Mouse (Mus musculus) heart, adult 11 months (tissue): ENCODE data around the gene Oxtr.

Experiments used
- DNase-seq: peaks from one replicate; pipeline ENCODE4 v3.0.0; 2022

Oxtr gene

GRCm38 (mm10) chr6:112489910-112490559 is at the start of gene Oxtr:
TSS of gene Oxtr (minus strand) at chr6:112489943.
- DNase-seq: peak; percentile 88

GRCm38 (mm10) chr6:112525434-112525833 is 35.7 kb upstream of the Oxtr start:
- DNase-seq: peak; percentile 34

DNA sequence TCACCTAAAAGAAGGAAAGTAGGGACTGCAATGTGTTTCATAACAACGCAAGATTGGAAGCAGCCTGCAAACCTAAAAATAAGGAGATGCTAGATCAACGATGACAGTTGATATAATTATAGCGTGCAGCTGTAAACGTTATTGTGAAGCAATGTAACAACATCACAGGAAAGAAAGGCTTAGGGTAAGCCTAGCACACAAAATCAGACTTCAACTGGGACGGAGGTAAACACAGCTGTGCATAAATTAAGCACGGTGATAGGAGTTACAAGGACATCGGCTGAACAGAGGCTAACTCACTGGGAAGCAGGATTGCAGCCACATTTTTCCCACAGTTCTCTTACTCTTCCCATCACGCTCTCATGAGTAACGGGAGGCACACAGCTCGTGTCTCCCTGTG is 34.7 kb upstream of the Oxtr start:
- no peak for DNase-seq

DNA sequence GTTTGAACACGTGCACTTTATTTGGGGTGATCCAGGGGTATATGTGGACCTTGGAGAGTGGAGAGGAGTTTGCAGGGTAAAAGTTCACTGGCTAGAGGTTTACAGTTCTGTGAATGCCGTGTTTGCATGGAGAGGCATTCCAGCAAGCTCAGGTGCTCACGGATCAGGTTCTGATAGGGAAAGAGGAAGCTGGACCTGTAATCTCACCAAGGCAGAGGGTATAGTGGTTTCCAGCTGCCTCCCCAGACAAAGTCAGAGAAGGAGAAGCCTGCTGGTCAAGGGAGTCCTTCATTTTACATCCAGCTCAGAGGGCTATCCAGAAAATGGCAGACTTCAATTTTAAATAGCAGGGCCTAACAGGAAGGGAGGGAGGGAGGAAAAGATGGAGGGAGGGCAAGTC is 28.2 kb upstream of the Oxtr start:
- peak; percentile 74 for DNase-seq

DNA sequence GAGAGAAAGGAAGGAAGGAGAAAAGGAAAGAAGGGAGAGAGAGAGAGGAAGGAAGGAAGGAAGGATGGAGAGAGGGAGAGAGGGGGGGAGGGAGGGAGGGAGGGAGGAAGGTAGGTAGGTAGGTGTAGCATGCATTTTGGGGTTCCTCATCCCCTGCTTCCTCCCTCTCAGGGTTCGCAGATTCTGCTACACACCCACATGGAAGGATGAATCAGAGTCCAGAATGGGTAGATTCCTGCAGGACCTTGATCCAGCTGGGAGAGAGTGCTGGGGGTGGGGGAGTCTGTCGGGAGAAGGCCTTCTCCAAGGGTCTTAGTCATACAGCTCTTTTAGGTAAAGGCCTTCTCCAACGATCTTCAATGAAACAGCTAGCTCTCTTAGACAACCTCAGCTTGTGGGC is 27.8 kb upstream of the Oxtr start:
- DNase-seq: no peak

DNA sequence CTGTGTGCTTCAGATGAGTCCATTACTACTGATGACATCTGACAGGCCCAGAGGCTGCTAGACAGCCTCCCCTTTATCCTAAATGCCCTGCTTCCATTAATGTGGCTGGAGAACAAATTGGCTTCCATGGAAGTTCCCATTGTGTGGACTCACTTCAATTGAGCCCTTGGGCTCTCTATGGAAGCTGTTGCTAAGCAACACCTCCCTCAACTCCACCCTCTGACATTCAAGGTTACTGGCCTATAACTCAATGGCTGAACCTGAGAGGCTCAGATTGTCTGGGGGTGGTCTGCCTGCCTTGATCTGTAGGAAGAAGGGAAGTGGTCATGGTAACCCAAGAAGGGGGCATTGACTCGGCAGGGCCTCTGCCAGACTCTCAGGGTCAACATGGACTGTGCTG is 26.8 kb upstream of the Oxtr start:
- DNase-seq: no peak

- peak; percentile 90 for DNase-seq
Observed at GRCm38 (mm10) chr6:112514591-112514990, 24.8 kb upstream of the Oxtr start.

DNA sequence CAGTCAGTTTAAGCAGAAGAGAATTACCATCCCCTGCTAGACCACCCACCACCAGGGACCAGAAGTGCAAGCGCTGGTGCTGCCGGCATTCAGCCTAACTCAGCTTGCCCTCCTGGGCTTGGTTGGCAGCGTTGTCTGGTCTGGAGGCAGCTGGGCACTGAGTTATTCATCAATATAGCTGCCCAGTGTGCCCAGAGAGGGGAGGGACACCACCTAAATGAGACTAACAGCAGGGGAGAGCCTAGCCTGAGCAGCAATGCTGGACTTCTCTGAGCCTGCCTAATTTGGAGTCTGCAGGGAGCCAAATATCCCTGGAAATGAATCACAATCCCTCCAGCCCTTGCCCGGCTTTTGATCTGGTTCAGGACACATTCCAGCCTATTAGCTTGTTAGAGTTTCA is 20.6 kb upstream of the Oxtr start:
- peak; percentile 74 for DNase-seq

DNA sequence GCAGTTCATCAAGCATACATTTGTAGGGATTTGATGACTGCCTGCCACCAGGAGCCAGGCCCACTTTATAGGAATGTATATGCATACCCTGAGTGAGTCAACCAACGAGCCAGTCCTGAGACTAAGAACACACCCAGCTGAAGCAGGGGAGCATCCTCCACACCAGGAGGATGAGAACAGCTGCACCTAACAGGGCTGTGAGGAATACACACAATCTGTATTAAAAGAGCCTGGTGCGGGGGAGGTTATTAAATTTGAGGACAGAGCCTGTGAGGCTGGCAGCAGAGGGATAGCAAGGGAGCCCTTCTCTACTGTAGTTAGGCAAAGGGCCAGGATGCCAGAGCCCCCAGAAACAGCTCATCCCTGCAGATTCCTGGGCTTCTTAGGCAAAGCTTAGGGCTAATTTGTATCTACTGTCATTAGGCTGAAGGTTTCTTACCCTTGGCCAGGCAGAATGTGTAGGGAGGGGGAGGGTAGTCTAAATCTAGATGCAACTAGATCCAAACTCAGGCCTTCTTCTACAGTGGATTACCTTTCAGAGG is 19.9 kb upstream of the Oxtr start:
- peak; percentile 81 for DNase-seq

DNA sequence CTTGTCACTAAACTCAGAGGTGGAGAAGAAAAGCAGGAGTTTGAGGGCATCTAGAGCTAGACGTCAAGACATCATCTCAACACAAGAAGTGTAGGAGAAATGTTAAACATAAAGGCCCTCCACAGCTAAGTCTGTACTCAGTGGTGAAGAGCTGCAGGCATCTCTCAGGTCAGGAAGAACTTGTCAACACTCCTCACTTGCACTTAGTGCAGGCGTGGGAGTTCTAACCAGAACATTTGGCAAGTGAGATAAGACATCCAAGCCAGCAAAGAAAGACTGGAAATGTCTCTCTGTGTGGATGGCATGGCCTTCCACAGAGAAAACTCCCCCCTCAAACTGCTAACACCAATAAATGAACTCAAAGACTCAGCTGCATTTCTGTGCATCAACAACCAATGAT is 17.9 kb upstream of the Oxtr start:
- DNase-seq: peak; percentile 90

- peak; percentile 76 for DNase-seq
Observed at GRCm38 (mm10) chr6:112501156-112501555, 11.4 kb upstream of the Oxtr start.

- DNase-seq: peak; percentile 61
Observed at GRCm38 (mm10) chr6:112499456-112499855, 9.7 kb upstream of the Oxtr start.

DNA sequence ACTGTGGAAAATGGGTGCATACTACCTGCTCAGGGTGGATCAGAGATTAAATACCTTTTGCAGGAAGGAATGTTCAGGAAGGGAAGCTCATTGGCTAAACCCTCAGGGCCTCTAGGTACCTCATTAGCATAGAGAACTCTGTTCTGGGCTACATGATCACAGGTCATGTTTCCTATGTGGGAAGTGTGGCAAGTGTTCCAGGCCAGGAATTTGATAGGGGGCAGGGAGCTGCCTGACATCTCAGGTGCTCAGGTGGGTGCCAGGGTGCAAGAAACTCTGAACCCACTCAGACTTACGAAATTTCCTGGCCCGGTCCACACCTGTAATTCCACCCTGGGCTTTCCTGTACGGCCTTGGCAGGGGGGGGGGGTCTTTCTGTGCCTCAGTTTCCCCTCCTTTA is 9.0 kb upstream of the Oxtr start:
- DNase-seq: peak; percentile 69

DNA sequence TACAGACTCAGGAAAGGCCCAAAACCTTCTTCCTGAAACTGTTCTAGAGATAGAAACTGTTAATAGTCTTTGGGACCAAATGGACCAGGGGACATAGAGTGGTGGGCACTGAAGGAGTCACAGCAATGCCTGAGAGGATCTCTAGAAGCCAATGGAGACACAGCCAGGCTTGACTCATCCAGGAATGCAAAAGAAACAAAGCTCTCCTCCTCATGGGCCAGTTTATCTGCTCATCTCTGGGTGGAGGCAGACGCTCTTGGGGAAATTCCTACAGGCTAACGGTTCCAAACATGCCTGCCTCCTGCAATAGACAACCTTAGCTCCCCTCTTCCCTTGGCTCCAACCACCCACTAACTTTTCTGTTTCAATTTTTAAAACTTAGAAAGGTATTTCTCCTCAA is 7.7 kb upstream of the Oxtr start:
- DNase-seq: peak; percentile 71

GRCm38 (mm10) chr6:112496291-112497060 is 6.7 kb upstream of the Oxtr start:
- DNase-seq: peak; percentile 67

- DNase-seq: peak; percentile 35
Observed at GRCm38 (mm10) chr6:112495219-112495618, 5.5 kb upstream of the Oxtr start.

DNA sequence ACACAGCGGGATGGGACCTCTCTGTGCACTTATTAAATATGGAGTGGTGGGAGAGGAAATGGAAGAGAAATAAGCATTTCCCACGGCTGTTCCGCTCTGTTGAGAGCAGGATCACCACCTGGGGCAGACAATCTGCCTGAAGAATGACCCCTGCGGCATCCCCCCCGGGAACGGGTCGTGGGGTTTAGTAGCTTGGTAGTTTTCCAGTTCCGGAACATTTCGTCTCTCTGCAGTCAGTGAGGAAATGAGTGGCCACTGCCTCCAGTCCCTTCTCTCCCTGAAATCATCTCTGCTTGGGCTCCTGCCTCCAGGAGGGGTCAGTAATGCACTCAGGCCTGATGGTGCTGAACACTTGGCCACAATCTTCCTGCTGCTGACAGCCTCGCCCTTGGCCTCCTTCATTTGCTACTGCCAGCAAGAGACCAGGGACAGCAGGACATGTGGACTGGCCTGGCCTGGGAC is 4.9 kb upstream of the Oxtr start:
- DNase-seq: peak; percentile 94

DNA sequence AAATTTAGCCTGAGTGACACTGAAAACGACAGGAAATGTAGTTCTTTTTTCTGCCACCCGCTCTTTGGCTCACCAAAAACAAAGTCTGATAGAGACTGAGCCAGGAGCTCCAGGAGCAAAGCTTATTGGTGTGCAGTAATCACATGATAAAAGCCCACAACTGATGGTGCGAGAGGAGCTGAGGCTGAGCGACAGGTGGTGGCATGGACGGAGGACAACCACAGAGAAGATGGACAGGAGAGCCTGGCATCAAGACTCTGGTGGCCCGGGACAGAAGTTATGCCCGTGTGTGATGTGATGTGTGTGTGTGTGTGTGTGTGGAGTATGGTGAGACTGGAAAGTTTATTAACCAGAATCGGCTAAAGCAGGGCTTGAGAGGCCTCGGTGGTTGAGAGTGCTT is 3.6 kb upstream of the Oxtr start:
- peak; percentile 41 for DNase-seq

DNA sequence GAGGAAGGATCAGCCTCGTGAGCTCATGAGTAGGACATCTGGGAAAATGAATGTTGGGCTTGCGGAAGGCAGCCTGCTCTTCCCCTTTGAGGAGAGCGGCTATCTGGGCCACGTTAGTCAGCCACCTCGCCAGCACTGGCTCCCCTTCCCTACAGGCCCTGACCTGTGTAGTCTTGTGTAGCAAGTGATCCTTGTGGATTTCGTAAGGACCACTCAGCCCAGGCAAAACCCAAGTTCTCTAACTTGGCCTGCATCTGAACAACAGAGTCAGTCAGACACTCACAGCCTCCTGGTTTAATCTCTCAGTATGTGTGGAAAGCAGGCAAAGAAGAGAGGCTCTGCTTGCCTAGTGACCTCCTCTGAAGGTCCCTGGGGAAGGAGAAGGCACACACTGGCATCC is 2.9 kb upstream of the Oxtr start:
- DNase-seq: peak; percentile 81

GRCm38 (mm10) chr6:112491521-112491920 is 1.8 kb upstream of the Oxtr start:
- peak; percentile 83 for DNase-seq

DNA sequence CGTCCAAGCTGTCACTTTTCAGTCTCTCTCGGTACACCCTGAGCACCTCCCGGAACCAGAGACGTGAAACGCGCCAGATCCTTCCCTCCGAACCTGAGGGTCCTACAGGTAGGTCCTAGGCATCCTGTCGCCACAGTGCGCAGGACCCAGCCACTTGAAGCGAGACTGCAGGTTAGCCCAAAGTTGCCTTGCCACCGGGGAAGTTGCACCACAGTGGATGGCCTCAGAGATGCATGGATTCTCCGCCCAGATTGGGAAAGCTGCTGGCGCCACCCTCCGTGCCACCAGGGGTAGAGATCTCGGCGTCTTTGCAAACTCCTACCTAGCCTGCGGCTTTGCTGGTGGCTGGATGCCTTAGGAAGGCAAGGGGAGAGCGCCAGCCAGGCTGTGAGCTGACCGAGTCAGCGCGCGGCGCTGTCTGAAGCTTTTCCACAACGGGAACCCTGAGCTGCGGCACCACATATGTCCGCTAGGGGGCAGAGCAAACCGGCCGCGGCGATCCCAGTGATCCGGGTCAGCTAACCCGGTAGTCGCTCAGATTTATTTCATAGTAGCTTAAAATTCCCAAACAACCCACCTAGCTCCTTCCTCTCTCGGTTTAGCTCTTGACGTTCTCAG is 991 bp upstream of the Oxtr start:
- DNase-seq: peak; percentile 95

DNA sequence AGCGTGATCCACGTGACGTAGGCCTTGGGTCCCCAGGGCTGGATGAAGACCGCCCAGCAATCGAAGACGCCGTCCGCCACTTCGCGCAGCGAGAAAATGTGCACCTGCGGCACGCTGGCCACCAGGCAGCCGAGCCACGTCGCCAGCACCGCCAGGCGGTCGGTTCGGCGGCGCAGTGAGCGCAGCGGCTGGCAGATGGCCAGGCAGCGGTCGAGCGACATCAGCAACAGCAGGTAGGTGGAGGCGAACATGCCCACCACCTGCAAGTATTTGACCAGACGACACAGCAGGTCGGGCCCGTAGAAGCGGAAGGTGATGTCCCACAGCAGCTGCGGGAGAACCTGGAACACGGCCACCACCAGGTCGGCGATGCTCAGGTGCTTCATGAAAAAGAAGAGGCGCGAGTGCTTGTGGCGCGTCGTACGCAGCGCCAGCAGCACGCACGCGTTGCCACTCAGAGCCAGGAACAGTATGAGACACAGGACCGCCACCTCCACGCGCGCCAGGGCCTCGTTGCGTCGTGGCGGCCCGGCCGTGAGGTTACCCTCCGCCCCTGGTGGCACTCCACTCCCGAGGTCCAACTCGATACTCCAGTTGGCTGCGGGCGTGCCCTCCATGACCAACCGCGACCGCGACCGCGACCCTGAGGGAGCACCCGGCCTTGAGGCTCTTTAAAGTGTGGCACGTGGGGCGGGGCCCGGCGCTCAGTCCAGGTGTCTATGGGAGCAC is 398 bp downstream of the Oxtr start:
- peak; percentile 89 for DNase-seq

DNA sequence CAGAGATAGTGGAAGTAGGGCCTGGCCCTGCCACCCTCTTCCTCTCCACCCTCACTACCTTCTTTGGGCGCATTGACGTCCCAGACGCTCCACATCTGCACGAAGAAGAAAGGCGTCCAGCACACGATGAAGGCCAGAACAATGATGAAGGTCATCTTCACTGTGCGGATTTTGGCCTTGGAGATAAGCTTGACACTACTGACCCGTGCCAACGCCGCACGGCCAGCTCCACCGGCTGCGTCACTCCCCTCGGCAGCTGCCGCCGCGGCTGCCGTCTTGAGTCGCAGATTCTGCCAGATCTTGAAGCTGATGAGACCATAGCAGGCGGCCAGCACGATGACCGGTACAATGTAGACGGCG is 942 bp downstream of the Oxtr start:
- DNase-seq: no peak
